ENCODE assay signal across 14 mouse cellular contexts in genomic region chr1:35724366-35724900, GRCm38 (mm10).
"Had no signal": no experiment of that assay in that cellular context is flagged by ENCODE, and none has a peak within 500 bp of the region (broad histone marks: within the 10 kb centered on the region; RNA-seq: fewer than 3 reads in every experiment).

No protein-coding gene starts in this region.

- ATAC-seq: lung, postnatal 0 days; midbrain, embryonic 13.5 days had no signal

- H3K4me3 ChIP-seq: limb, embryonic 13.5 days; liver, embryonic 13.5 days; midbrain, embryonic 13.5 days had no signal

- H3K4me2 ChIP-seq: limb, embryonic 13.5 days; liver, embryonic 13.5 days; midbrain, embryonic 13.5 days had no signal

- H3K9ac ChIP-seq: limb, embryonic 13.5 days; liver, embryonic 13.5 days; midbrain, embryonic 13.5 days had no signal

- H3K4me1 ChIP-seq: limb, embryonic 13.5 days; liver, embryonic 13.5 days had no signal

- H3K9me3 ChIP-seq: limb, embryonic 13.5 days; liver, embryonic 13.5 days; midbrain, embryonic 13.5 days had no signal

- DNase-seq: kidney, adult 11 months; kidney, adult 9 months; kidney, postnatal 36 days; layer of hippocampus, adult 9-11 months; layer of hippocampus, postnatal 36 days; liver, embryonic 13.5 days; lung, adult 2 months; lung, postnatal 36 days; right cerebral cortex, postnatal 25 days; thymus, postnatal 4 days had no signal

- H3K36me3 ChIP-seq: limb, embryonic 13.5 days; liver, embryonic 13.5 days; midbrain, embryonic 13.5 days had no signal

- H3K27me3 ChIP-seq: limb, embryonic 13.5 days; liver, embryonic 13.5 days; midbrain, embryonic 13.5 days had no signal

- H3K27ac ChIP-seq: kidney, postnatal 0 days; limb, embryonic 13.5 days; liver, embryonic 13.5 days; midbrain, embryonic 13.5 days had no signal
